Mouse (Mus musculus): ENCODE measurements around the gene Magi1.
A peak's percentile ranks its signal among the peaks of the same experiment; 100 is the strongest.

DNA sequence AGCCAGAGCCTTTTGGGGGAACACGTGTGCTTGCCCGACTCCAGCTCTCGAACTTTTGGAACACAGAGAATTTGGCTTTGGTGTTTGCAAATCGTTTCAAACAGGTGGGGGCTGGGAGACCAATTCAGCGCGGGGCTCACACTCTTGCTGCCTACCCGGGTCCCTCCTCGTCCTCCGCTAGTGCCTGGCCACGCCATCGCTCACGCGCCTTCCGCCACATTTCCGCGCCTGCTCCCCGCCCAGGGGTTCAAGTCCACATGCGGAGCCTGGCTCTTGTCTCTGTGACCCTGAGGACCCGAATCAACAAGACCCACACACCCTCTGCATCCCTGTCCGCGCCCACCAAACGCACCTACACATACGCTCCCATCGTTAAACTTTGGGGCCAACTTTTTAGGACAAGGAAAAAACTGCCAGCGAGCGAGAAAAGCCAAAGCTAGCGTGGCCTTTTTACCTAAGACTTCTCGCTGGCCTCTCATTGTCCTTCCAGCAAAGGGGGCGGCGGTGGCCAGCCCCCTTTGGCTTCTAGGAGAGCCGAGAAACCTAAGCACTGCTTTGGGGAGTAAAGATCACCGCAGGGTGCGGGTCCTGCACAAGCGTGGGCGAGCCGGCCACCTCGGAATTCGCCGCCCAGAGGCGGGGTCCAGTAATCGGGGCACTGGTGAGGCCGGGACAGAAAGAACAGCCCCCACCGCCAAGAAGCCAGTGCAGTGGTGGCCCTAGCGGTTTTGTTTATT lies 540 bp upstream of the Magi1 start:
- TF ChIP-seq CTCF (IDR thresholded peaks at IDR 0.05) = peak; percentile 32; the same call in 1 of the 2 replicates
- TF ChIP-seq POLR2A (IDR thresholded peaks at IDR 0.05; ENCODE audit: insufficient read depth, low read depth, low read length) = no peak
